Mouse (Mus musculus) stomach, postnatal 0 days (tissue): Measurements from ENCODE around the gene Lama5. TPM values are rescaled to one million over a fixed set of nuclear protein-coding genes. Genes with fewer than 3 reads are reported as not detected.
A peak's percentile ranks its signal among the peaks of the same experiment; 100 is the strongest.

Experiments
- ATAC-seq: fragments of 200-750 bp; cut with Nextera tagmentation; 2 replicates; pipeline ENCODE4 v1.8.0; 2017; ENCODE audit not compliant: low FRiP score, low TSS enrichment
- DNase-seq: peaks from one replicate; pipeline ENCODE4 v3.0.0-alpha.2; 2016; ENCODE audit warnings: low spot score
- H3K27ac ChIP-seq: fragments of 300-500 bp; sonication (generic); replicated peaks from 2 replicates; pipeline ENCODE4 v1.5.1; 2014; ENCODE audit warnings: mild to moderate bottlenecking, control low read depth
- H3K27me3 ChIP-seq: fragments of 300-500 bp; sonication (generic); 2 replicates; pipeline ENCODE4 v1.6.1; 2014; ENCODE audit warnings: low read length; ENCODE audit not compliant: control insufficient read depth, insufficient read depth
- H3K36me3 ChIP-seq: fragments of 300-500 bp; sonication (generic); 2 replicates; pipeline ENCODE4 v1.6.1; 2014; ENCODE audit warnings: low read length, mixed read lengths; ENCODE audit not compliant: control insufficient read depth, insufficient read depth
- H3K4me1 ChIP-seq: fragments of 300-500 bp; sonication (generic); replicated peaks from 2 replicates; pipeline ENCODE4 v1.6.1; 2014; ENCODE audit warnings: antibody characterized with exemption; ENCODE audit not compliant: control insufficient read depth, insufficient read depth
- H3K4me2 ChIP-seq: fragments of 300-500 bp; sonication (generic); replicated peaks from 2 replicates; pipeline ENCODE4 v1.6.1; 2014; ENCODE audit warnings: low read depth, mild to moderate bottlenecking, control low read depth, moderate library complexity
- H3K4me3 ChIP-seq: fragments of 300-500 bp; sonication (generic); 2 replicates; pipeline ENCODE4 v1.5.1; 2014; ENCODE audit warnings: low read depth, low read length, control low read depth
- H3K9ac ChIP-seq: fragments of 300-500 bp; sonication (generic); 2 replicates; pipeline ENCODE4 v1.6.1; 2014; ENCODE audit warnings: mild to moderate bottlenecking, low read length, control low read depth, mixed read lengths
- H3K9me3 ChIP-seq: fragments of 300-500 bp; sonication (generic); 2 replicates; pipeline ENCODE4 v1.6.1; 2016; ENCODE audit warnings: low read length; ENCODE audit not compliant: control insufficient read depth
- CTCF ChIP-seq: IDR thresholded peaks from 2 replicates; pipeline ENCODE4 v1.5.1; 2016; ENCODE audit warnings: antibody characterized with exemption, low read depth, mild to moderate bottlenecking, moderate library complexity
- EP300 ChIP-seq: optimal IDR thresholded peaks from 2 replicates; pipeline ENCODE3; 2016; ENCODE audit warnings: antibody characterized with exemption
- WGBS: fragments of 180-500 bp; shearing (Covaris S2); extraction: QIAGEN DNeasy Blood & Tissue Kit; methylation state at CpG from one replicate; pipeline ENCODE4 v1.1.7; 2014; 5-methylcytosine and 5-hydroxymethylcytosine counted together
- polyA plus RNA-seq: library from polyadenylated mRNA; unstranded; fragments of >200 nt; fragmentation: Nextera tagmentation; extraction: Ambion mirVana; gene quantifications from 2 replicates; pipeline ENCODE4 v1.2.1, GENCODE M21; 2015

The Lama5 gene
- polyA plus RNA-seq, 1 experiment from 2014 or later = 29.7 TPM

GRCm38 (mm10) chr2:180212255-180212654, 13.4 kb downstream of the Lama5 start:
- Histone ChIP-seq H3K27me3 (no peaks in the 10 kb centered on the region), H3K4me1 (peaks cover 16% of the 10 kb centered on the region), H3K9me3 (no peaks in the 10 kb centered on the region), H3K4me3 (no peak overlapping the region), H3K4me2 (no peak overlapping the region), H3K27ac (no peak overlapping the region), H3K36me3 (no peaks in the 10 kb centered on the region), H3K9ac (no peak overlapping the region)
- ATAC-seq (no peak), DNase-seq (no peak)
- TF ChIP-seq CTCF (peak; percentile 58), EP300 (no peak)
- 95% methylated on average over 3 of the region's 3 CpGs for WGBS

- Histone ChIP-seq H3K9me3 (no peaks in the 10 kb centered on the region), H3K27me3 (no peaks in the 10 kb centered on the region), H3K4me2 (no peak overlapping the region), H3K4me1 (no peaks in the 10 kb centered on the region), H3K36me3 (peaks cover 9% of the 10 kb centered on the region; the same call in 1 of the 2 replicates), H3K4me3 (no peak overlapping the region), H3K27ac (no peak overlapping the region), H3K9ac (no peak overlapping the region)
- DNase-seq = no peak
- 71% methylated on average over 1 of the region's 1 CpGs for WGBS
- ATAC-seq = no peak
- TF ChIP-seq EP300 (no peak), CTCF (peak; percentile 20)
Observed at GRCm38 (mm10) chr2:180208976-180209375, 16.7 kb downstream of the Lama5 start.

GRCm38 (mm10) chr2:180207840-180208239, 17.8 kb downstream of the Lama5 start:
- H3K4me2 ChIP-seq = no peak overlapping the region
- peak; percentile 35; the same call in 1 of the 2 replicates for ATAC-seq
- no peaks in the 10 kb centered on the region for H3K9me3 ChIP-seq
- no peak overlapping the region for H3K27ac ChIP-seq
- peaks cover 12% of the 10 kb centered on the region; the same call in 1 of the 2 replicates for H3K36me3 ChIP-seq
- WGBS = 68% methylated on average over 7 of the region's 7 CpGs
- H3K4me1 ChIP-seq = no peaks in the 10 kb centered on the region
- TF ChIP-seq EP300 (no peak), CTCF (peak; percentile 74)
- DNase-seq = peak; percentile 63
- no peak overlapping the region for H3K9ac ChIP-seq
- no peaks in the 10 kb centered on the region for H3K27me3 ChIP-seq
- no peak overlapping the region for H3K4me3 ChIP-seq

- no peaks in the 10 kb centered on the region for H3K27me3 ChIP-seq
- peaks cover 17% of the 10 kb centered on the region; the same call in 1 of the 2 replicates for H3K36me3 ChIP-seq
- peak overlapping the region; percentile 13; the same call in 1 of the 2 replicates for H3K9ac ChIP-seq
- H3K4me1 ChIP-seq = no peaks in the 10 kb centered on the region
- ATAC-seq (no peak), DNase-seq (no peak)
- no peak overlapping the region for H3K4me3 ChIP-seq
- no peaks in the 10 kb centered on the region for H3K9me3 ChIP-seq
- no peak for TF ChIP-seq EP300
- no peak for TF ChIP-seq CTCF
- 89% methylated on average over 2 of the region's 2 CpGs for WGBS
- no peak overlapping the region for H3K4me2 ChIP-seq
- no peak overlapping the region for H3K27ac ChIP-seq
Observed at GRCm38 (mm10) chr2:180205956-180206280, 19.7 kb downstream of the Lama5 start.

- H3K36me3 ChIP-seq = peaks cover 19% of the 10 kb centered on the region; the same call in 1 of the 2 replicates
- H3K9ac ChIP-seq = no peak overlapping the region
- ATAC-seq = no peak
- WGBS = 77% methylated on average over 12 of the region's 12 CpGs
- no peaks in the 10 kb centered on the region for H3K9me3 ChIP-seq
- H3K27me3 ChIP-seq = no peaks in the 10 kb centered on the region
- H3K4me1 ChIP-seq = no peaks in the 10 kb centered on the region
- no peak overlapping the region for H3K4me2 ChIP-seq
- no peak overlapping the region for H3K27ac ChIP-seq
- DNase-seq = no peak
- H3K4me3 ChIP-seq = no peak overlapping the region
- TF ChIP-seq EP300 (no peak), CTCF (no peak)
Observed at GRCm38 (mm10) chr2:180205083-180205955, 20.3 kb downstream of the Lama5 start.

GRCm38 (mm10) chr2:180204501-180204900, 21.2 kb downstream of the Lama5 start:
- no peak overlapping the region for H3K9ac ChIP-seq
- WGBS = 85% methylated on average over 9 of the region's 9 CpGs
- no peak for DNase-seq
- H3K4me3 ChIP-seq = no peak overlapping the region
- ATAC-seq = no peak
- no peak overlapping the region for H3K4me2 ChIP-seq
- H3K9me3 ChIP-seq = no peaks in the 10 kb centered on the region
- H3K27ac ChIP-seq = no peak overlapping the region
- no peak for TF ChIP-seq EP300
- no peak for TF ChIP-seq CTCF
- H3K36me3 ChIP-seq = peaks cover 19% of the 10 kb centered on the region; the same call in 1 of the 2 replicates
- H3K4me1 ChIP-seq = no peaks in the 10 kb centered on the region
- no peaks in the 10 kb centered on the region for H3K27me3 ChIP-seq
